Mouse (Mus musculus) urinary bladder, adult 2 months (tissue): ENCODE results near the gene Rnf19b. TPM values are rescaled to one million over a fixed set of nuclear protein-coding genes. Genes with fewer than 3 reads are reported as not detected.
A peak's percentile ranks its signal among the peaks of the same experiment; 100 is the strongest.

Experiments
- DNase-seq: peaks from one replicate; pipeline ENCODE4 v3.0.0; 2022; ENCODE audit warnings: low spot score
- polyA plus RNA-seq: library from polyadenylated mRNA; depleted of rRNA; stranded (reverse); fragments of >200 nt; gene quantifications from 2 replicates; pipeline ENCODE4 v1.2.3, GENCODE M21; 2012

Gene Rnf19b
- polyA plus RNA-seq, 1 experiment: 25.9 TPM

DNA sequence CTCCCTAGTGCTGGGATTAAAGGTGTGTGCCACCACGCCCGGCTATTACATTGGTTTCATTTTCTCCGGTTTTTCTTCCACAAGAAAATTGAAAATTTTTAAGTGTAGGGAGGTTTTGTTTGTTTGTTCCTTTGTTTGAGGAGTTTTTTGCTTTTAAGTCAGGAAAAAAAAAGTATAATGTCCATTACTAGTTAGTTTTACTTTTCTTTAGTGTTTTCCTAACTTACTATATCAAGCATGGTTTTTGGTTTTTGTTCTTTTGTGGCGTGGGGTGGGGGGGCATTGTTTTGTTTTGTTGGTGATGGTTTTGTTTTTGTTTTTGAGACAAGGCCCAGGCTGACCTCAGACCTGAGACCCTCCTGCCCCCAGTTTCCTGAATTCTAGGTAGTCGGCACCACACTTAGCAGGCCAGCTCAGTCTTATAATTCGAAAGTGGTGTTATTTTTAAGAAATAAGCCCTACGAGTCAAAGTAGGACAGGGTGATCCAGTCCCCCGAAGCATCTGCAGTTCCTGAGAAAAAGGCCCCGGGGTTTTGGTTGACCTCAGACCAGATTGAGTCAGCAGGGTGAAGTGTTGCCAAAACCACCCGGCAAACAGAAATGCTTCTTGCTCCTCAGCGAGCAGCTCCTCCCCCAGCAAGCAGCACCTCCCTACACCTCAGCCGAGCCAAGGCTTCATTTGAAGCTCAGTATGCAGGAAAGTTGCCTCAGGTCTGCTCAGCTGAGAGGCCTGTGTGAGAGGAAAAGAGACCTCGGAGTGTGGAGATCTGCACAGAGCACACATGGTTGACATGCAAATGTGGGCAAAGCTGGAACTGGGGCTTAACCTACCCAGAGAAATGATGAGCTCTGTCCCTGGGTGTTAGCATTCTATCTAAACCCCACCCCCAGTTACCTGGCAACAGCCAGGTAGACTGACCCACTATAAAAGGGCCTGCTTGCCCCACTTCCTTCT is 23.1 kb upstream of the Rnf19b start:
- peak; percentile 54 for DNase-seq

GRCm38 (mm10) chr4:129035851-129036445 is 22.1 kb upstream of the Rnf19b start:
- DNase-seq: no peak

DNA sequence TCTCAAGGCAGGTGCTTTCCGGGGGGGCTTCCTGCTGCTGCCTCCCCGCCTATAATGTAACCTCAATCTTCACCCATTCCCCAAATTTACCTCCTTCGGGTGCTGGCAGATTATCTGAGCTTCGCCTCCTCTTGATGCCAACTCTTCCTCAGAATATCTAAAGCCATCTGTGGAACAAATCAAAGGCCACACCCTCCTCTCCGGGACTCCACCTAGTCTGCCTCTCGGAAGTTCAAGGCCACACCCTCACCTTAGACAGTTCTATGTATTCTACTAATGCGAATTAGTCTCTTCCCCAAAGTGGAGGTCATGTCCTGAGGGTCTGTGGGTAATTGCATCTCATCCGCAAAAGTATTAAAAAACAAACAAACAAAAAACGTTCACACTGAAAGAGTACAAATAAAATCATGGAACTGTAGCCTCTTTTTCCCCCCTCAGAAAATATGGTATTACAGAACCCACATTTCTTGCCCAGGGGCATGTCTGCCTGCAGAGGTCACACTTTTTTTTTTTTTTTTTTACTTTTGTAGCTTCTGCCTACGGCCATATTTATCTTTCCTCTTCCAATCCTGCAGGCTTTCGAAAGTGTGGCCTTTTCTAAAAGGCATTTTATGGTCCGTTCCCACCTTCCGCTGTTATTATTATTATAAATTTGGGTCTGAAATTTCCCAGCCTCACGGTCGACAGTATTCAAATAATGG is 10.2 kb upstream of the Rnf19b start:
- no peak for DNase-seq

- peak; percentile 62 for DNase-seq
Observed at GRCm38 (mm10) chr4:129048501-129049305, 9.4 kb upstream of the Rnf19b start.

- DNase-seq: no peak
Observed at GRCm38 (mm10) chr4:129049306-129050011, 8.6 kb upstream of the Rnf19b start.

DNA sequence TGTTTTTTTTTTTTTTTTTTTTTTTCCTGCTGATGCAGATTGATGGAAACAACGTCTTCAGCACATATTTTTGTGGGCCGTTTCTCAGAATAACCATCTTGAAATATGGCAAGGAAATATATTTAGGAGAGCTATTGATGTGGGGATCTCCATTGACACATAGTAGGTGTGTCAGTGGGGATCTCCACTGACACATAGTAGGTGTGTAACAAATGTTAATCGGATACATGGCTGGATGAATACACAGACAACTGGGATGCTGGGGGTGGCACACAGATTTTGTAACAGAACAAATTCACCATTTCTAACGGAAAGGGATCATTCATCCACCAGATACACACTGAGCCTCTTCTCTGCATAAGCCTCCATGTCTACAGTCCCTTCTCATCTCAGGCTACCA is 7.7 kb upstream of the Rnf19b start:
- DNase-seq: no peak

GRCm38 (mm10) chr4:129050901-129051417 is 7.1 kb upstream of the Rnf19b start:
- no peak for DNase-seq

DNA sequence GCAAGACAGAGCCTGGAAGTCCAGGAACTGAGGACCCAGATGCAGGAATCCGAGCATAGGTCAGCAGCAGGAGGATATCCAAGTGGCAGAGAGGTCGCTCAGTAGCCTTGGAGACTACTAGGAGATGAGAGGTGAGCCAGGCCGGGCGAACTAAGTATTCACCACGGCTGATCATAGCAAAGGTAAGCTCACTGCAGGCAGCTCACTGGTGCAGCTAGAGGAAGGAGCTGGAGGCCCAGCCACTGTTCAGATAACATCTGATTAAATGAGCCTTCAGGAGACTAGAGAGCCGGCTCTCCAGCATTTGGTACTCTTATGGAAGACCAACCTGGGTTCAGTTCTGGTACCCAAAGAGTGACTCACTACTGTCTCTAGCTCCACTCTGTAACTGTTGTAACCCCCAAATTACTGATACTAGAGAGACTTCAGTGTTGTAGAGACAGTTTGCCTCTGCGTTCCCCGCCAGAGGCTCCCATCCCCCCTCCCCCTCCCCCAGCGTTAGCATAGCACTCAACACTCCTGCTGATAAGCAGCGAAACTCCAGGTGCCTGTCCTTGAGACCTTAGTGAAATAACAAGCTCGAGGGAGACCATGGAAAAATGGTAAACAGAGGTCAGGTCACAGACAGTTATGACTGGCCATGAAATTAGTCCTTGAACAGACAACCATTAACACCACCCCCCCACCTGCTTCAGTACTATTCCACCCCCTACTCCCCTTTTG is 6.4 kb upstream of the Rnf19b start:
- DNase-seq: no peak

DNA sequence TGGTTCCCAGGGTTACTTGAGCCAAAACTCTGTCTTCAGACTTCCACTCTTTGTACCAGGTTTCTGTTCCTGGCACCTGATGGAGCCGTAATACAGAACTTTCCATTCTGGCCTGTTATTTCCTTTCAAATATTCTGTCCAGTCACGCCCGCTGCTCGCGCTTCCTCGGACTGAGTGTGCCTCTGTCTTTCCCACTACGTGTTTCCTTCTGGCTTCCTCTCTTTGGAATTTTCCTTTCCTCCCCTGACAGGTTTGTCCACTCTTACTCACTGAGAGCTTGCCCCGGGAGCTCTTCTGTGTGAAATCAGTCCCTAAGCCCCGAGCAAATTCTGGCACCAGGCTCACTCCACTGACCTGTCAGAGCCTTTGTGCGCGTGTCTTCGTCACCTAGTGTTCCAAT is 3.3 kb upstream of the Rnf19b start:
- no peak for DNase-seq

DNA sequence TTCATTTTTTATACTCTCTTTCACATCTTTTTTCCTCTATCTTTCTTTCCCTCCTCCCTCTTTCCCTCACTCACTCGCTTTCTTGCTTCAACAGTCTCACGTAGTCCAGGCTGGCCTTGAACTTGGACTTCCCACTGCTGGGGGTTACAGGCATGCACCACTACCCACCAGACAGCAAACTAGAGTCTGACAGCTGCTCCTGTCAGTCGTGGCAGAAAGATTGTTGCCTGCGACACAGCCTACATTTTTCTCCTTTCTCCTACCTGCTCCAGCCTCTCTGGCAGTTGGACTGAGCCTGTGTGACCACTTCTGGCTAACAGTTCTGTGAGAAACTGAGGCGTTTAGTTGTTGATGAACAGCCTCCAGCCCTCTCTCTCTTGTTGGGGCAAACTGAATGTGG is 2.5 kb upstream of the Rnf19b start:
- DNase-seq: no peak

GRCm38 (mm10) chr4:129057533-129058206 is 401 bp upstream of the Rnf19b start:
- peak; percentile 98 for DNase-seq

DNA sequence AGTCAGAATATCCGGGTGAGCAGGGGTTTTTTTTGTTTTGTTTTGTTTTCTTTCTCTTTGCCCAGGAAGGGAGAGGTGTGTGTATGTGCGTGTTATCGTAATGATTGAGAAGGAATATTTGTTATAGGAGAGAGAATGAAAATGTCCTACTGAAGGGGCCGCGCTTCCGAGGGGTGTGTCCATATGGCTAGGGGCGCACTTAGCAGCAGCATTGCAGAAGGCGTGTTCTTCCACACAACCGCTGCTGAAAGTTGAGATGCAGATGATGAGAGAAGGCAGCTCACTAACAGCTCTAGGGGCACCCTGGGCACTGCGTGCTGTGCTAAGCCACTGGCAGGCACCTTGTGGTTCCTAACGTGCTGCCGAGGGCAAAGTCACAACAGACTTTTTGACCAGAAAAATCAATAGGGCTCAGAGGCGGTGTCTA is 1.1 kb downstream of the Rnf19b start:
- no peak for DNase-seq

- DNase-seq: no peak
Observed at GRCm38 (mm10) chr4:129059922-129060321, 1.9 kb downstream of the Rnf19b start.

DNA sequence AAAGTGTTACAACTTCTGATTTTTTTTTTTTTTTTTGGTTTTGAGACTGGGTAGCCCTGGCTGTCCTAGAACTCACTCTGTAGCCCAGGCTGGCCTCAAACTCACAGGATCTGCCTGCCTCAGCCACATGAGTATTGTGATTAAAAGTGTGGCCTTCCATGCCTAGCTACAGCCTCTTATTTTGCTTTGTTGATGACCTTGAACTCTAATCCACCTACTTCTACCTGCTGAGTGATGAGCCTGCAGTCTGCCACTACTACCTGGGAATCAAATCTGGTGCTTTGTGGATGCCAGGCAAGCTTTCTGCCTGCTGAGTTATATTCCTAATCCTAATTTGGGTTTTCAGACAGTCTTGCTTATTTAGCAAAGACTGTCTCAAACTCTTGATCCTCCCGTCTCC is 3.4 kb downstream of the Rnf19b start:
- DNase-seq: no peak

- no peak for DNase-seq
Observed at GRCm38 (mm10) chr4:129062281-129063075, 4.4 kb downstream of the Rnf19b start.

DNA sequence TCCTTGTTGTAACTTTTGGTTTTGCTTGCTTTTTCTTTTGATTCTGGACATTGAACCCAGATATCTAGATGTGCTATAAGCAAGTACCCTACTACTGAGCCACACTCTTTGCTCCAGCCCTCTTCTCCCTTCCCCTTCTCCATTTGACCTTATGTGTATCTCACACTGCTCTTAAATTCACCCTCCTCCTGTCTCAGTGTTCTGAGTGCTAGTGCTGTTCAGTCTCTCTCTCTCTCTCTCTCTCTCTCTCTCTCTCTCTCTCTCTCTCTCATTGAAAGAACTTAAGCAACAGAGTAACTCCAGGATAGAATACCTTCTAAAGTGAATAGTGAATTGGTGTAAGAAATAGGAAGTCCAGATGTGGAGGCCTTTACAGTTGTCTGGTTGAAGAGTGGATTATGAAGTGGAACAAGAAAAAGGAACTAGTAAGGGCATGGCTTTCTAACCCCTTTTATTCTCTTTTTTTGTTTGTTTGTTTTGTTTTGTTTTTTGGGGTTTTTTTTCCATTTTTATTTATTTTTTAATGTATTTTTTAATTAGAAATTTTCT is 7.7 kb downstream of the Rnf19b start:
- DNase-seq: no peak

- DNase-seq: no peak
Observed at GRCm38 (mm10) chr4:129067638-129068415, 9.8 kb downstream of the Rnf19b start.

GRCm38 (mm10) chr4:129068848-129069247 is 10.8 kb downstream of the Rnf19b start:
- DNase-seq: no peak
